Mouse (Mus musculus): Measurements from ENCODE around the gene Xpot. TPM values are rescaled to one million over a fixed set of nuclear protein-coding genes. Genes with fewer than 3 reads are reported as not detected.

Xpot gene
- polyA plus RNA-seq, 1 experiment: 78.6 TPM

DNA sequence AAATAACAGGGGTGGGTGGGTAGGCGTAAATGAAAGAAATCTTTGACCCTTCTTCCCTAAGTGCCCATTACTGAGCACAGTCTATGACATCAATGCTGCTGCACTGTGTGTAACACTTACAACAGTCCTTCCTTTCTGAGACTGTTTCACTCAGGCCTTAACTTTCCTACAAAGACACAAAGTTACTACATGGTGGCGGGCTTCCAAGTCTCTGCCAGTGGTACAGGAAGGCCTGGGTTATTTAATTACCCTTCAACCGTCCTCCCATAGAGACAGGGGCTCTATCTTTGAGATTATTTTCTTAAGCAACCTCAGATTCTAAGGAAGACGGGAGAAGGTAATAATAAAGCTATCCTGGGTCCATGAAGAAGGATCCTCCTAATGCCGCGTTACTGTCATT lies 13.7 kb downstream of the Xpot start:
- TF ChIP-seq TCF12 (IDR thresholded peaks at IDR 0.05; ENCODE audit: insufficient read depth, poor library complexity, severe bottlenecking) (no peak), E2F4 (IDR thresholded peaks at IDR 0.05; ENCODE audit: insufficient read depth) (no peak), MYOG (IDR thresholded peaks at IDR 0.05; ENCODE audit: control insufficient read depth in 1 of 3, insufficient read depth in 1 of 3, insufficient read length in 2 of 3, low read depth in 2 of 3) (no peak), TCF3 (IDR thresholded peaks at IDR 0.05; ENCODE audit: insufficient read length, low read depth) (no peak), POLR2AphosphoS2 (IDR thresholded peaks at IDR 0.05; ENCODE audit: insufficient read length, low read depth) (no peak), REST (IDR thresholded peaks at IDR 0.05; ENCODE audit: insufficient read depth, insufficient read length) (no peak), CEBPB (IDR thresholded peaks at IDR 0.05; ENCODE audit: insufficient read depth, poor library complexity, severe bottlenecking) (no peak), MYOD1 (IDR thresholded peaks at IDR 0.05; ENCODE audit: control insufficient read depth in 1 of 3, insufficient read length in 2 of 3, low read depth in 2 of 3) (no peak), POLR2A (IDR thresholded peaks at IDR 0.05; ENCODE audit: insufficient read length, low read depth) (no peak), SRF (IDR thresholded peaks at IDR 0.05; ENCODE audit: control insufficient read depth, insufficient read length, low read depth) (no peak), MAX (IDR thresholded peaks at IDR 0.05; ENCODE audit: low read depth) (no peak)
- H3ac ChIP-seq (ENCODE audit: control insufficient read depth, insufficient read length): no peak overlapping the region
- no peaks in the 10 kb centered on the region for H3K79me2 ChIP-seq (ENCODE audit: control insufficient read depth, insufficient read depth)
- H3K36me3 ChIP-seq (ENCODE audit: control insufficient read depth, insufficient read depth): peaks cover 97% of the 10 kb centered on the region
- H3K4me2 ChIP-seq (ENCODE audit: low read depth): no peak overlapping the region
- H3K27me3 ChIP-seq (ENCODE audit: control insufficient read depth, insufficient read depth, insufficient read length): no peaks in the 10 kb centered on the region
- no peak overlapping the region for H3K4me3 ChIP-seq

DNA sequence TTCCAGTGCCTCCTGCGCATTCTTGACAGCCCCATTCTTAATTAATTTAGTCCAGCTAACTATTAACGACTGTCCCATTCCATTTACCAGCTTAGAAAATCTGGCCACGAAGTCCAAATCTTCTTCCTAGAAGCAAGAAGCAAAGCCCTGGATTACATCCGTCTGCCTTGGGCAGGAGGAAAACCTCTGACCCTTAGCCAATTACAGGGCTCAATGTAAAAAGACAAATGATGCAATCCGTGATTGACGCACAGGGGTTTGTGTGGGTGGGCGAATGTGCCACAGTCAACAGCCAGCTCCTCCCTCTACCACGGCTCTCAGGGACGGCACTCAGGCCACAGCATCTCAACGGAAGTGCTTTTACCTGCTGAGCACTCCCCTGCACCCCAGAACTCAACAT lies 14.5 kb downstream of the Xpot start:
- H3K36me3 ChIP-seq (ENCODE audit: control insufficient read depth, insufficient read depth): peaks cover 98% of the 10 kb centered on the region
- no peak overlapping the region for H3K4me2 ChIP-seq (ENCODE audit: low read depth)
- no peak overlapping the region for H3K4me3 ChIP-seq
- no peak overlapping the region for H3ac ChIP-seq (ENCODE audit: control insufficient read depth, insufficient read length)
- no peak for TF ChIP-seq SRF (IDR thresholded peaks at IDR 0.05; ENCODE audit: control insufficient read depth, insufficient read length, low read depth)
- TF ChIP-seq MAX (IDR thresholded peaks at IDR 0.05; ENCODE audit: low read depth): no peak
- peak; percentile 26 for TF ChIP-seq POLR2AphosphoS2 (IDR thresholded peaks at IDR 0.05; ENCODE audit: insufficient read length, low read depth)
- no peaks in the 10 kb centered on the region for H3K79me2 ChIP-seq (ENCODE audit: control insufficient read depth, insufficient read depth)
- no peaks in the 10 kb centered on the region for H3K27me3 ChIP-seq (ENCODE audit: control insufficient read depth, insufficient read depth, insufficient read length)

DNA sequence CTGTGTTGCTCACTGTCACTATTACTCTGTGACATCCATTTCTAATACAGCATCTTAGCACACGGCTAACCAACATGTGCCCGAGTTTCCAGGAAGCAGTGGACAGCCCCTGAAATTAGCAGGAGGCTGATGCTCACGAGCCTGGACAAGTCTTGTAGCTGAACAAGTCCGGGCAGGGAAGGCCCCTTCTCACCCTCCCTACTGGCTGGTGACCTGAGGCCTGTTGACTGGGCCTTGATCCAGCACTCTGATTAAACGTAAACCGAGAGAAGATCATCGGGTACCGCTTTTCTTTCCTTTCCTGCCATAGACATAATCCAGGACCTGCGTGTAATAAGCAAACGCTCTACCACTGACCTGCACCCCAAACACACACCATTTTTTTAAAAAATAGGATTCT lies 18.0 kb downstream of the Xpot start:
- no peak overlapping the region for H3K4me2 ChIP-seq (ENCODE audit: low read depth)
- H3K4me3 ChIP-seq: no peak overlapping the region
- TF ChIP-seq MYOG (IDR thresholded peaks at IDR 0.05; ENCODE audit: control insufficient read depth in 1 of 3, insufficient read depth in 1 of 3, insufficient read length in 2 of 3, low read depth in 2 of 3) (no peak), MAX (IDR thresholded peaks at IDR 0.05; ENCODE audit: low read depth) (no peak), SRF (IDR thresholded peaks at IDR 0.05; ENCODE audit: control insufficient read depth, insufficient read length, low read depth) (no peak), REST (IDR thresholded peaks at IDR 0.05; ENCODE audit: insufficient read depth, insufficient read length) (no peak), POLR2AphosphoS2 (IDR thresholded peaks at IDR 0.05; ENCODE audit: insufficient read length, low read depth) (no peak), TCF3 (IDR thresholded peaks at IDR 0.05; ENCODE audit: insufficient read length, low read depth) (no peak), POLR2A (IDR thresholded peaks at IDR 0.05; ENCODE audit: insufficient read length, low read depth) (no peak), MYOD1 (IDR thresholded peaks at IDR 0.05; ENCODE audit: control insufficient read depth in 1 of 3, insufficient read length in 2 of 3, low read depth in 2 of 3) (no peak), CEBPB (IDR thresholded peaks at IDR 0.05; ENCODE audit: insufficient read depth, poor library complexity, severe bottlenecking) (no peak), USF1 (IDR thresholded peaks at IDR 0.05; ENCODE audit: low read depth) (no peak), TCF12 (IDR thresholded peaks at IDR 0.05; ENCODE audit: insufficient read depth, poor library complexity, severe bottlenecking) (no peak), E2F4 (IDR thresholded peaks at IDR 0.05; ENCODE audit: insufficient read depth) (no peak)
- peaks cover 98% of the 10 kb centered on the region for H3K36me3 ChIP-seq (ENCODE audit: control insufficient read depth, insufficient read depth)
- H3ac ChIP-seq (ENCODE audit: control insufficient read depth, insufficient read length): no peak overlapping the region
- no peaks in the 10 kb centered on the region for H3K27me3 ChIP-seq (ENCODE audit: control insufficient read depth, insufficient read depth, insufficient read length)
- no peaks in the 10 kb centered on the region for H3K79me2 ChIP-seq (ENCODE audit: control insufficient read depth, insufficient read depth)

DNA sequence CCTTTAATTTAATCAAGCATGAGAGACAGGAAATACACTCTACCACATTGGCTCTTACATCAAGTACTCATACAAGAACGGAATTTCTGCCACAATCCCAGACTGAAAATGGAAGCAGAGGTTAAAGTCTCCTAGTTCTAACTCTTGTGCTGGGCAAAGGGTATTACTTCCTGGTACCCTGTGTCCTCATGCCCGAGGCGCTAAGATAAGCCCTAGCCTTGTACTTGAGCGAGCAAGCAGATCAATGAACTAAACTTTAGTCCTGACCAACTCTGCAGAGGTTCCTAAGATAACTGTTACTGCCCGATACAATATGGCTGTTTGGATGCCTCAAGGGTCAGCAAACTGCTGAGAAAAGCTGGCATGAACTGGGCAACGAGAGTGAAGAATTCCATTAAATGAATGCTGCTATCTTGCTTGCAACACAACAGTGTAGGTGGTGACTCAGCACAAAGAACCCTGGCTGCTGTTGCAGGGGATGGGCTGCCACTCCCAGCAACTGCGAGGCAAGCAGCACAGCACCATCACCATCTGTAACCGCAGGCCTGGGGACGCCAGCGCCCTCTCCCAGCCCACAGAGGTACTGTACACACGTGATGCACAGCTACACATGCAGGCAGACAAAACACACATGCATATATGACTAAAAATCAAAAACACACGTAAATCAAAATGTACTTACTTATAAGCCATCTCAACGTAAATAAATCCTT lies 21.3 kb downstream of the Xpot start:
- Histone ChIP-seq H3ac (ENCODE audit: control insufficient read depth, insufficient read length) (no peak overlapping the region), H3K36me3 (ENCODE audit: control insufficient read depth, insufficient read depth) (peaks cover 91% of the 10 kb centered on the region), H3K4me2 (ENCODE audit: low read depth) (no peak overlapping the region), H3K27me3 (ENCODE audit: control insufficient read depth, insufficient read depth, insufficient read length) (no peaks in the 10 kb centered on the region), H3K4me3 (no peak overlapping the region), H3K79me2 (ENCODE audit: control insufficient read depth, insufficient read depth) (no peaks in the 10 kb centered on the region)
- TF ChIP-seq USF1 (IDR thresholded peaks at IDR 0.05; ENCODE audit: low read depth) (no peak), REST (IDR thresholded peaks at IDR 0.05; ENCODE audit: insufficient read depth, insufficient read length) (no peak), MAX (IDR thresholded peaks at IDR 0.05; ENCODE audit: low read depth) (no peak), POLR2A (IDR thresholded peaks at IDR 0.05; ENCODE audit: insufficient read length, low read depth) (no peak)

DNA sequence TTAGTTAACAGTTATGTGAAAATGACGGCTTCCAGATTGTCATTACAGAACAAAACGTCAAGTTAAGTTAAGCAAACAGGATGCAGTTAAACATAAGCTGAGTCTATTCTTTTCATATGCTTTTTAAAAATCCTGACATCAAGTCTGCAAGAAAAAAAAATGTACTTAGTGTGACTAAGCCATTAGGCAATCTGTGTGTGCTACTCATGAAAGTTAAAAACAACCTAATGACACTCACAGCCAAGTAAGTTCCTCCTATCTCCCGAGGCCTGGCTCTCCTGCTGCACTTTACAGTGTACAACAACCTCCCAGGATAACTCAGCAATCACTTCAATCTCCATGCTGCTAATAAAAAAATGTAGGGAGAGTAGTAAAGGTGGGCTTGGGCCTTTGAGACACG lies 22.6 kb downstream of the Xpot start:
- H3K27me3 ChIP-seq (ENCODE audit: control insufficient read depth, insufficient read depth, insufficient read length): no peaks in the 10 kb centered on the region

More for the DNA sequence above, 22.6 kb downstream of the Xpot start:
- Histone ChIP-seq H3K79me2 (ENCODE audit: control insufficient read depth, insufficient read depth) (no peaks in the 10 kb centered on the region), H3K4me3 (no peak overlapping the region), H3K36me3 (ENCODE audit: control insufficient read depth, insufficient read depth) (peaks cover 89% of the 10 kb centered on the region), H3ac (ENCODE audit: control insufficient read depth, insufficient read length) (no peak overlapping the region), H3K4me2 (ENCODE audit: low read depth) (no peak overlapping the region)
- no peak for TF ChIP-seq USF1 (IDR thresholded peaks at IDR 0.05; ENCODE audit: low read depth)
- no peak for TF ChIP-seq SRF (IDR thresholded peaks at IDR 0.05; ENCODE audit: control insufficient read depth, insufficient read length, low read depth)
- TF ChIP-seq CEBPB (IDR thresholded peaks at IDR 0.05; ENCODE audit: insufficient read depth, poor library complexity, severe bottlenecking): no peak
- TF ChIP-seq MAX (IDR thresholded peaks at IDR 0.05; ENCODE audit: low read depth): no peak
- TF ChIP-seq E2F4 (IDR thresholded peaks at IDR 0.05; ENCODE audit: insufficient read depth): no peak
- TF ChIP-seq POLR2A (IDR thresholded peaks at IDR 0.05; ENCODE audit: insufficient read length, low read depth): no peak
- no peak for TF ChIP-seq MYOD1 (IDR thresholded peaks at IDR 0.05; ENCODE audit: control insufficient read depth in 1 of 3, insufficient read length in 2 of 3, low read depth in 2 of 3)
- no peak for TF ChIP-seq TCF12 (IDR thresholded peaks at IDR 0.05; ENCODE audit: insufficient read depth, poor library complexity, severe bottlenecking)
- no peak for TF ChIP-seq REST (IDR thresholded peaks at IDR 0.05; ENCODE audit: insufficient read depth, insufficient read length)
- no peak for TF ChIP-seq TCF3 (IDR thresholded peaks at IDR 0.05; ENCODE audit: insufficient read length, low read depth)

All from myocyte (in vitro differentiated cells).